Mouse (Mus musculus): ENCODE measurements around the gene Map3k9.

The Map3k9 gene

DNA sequence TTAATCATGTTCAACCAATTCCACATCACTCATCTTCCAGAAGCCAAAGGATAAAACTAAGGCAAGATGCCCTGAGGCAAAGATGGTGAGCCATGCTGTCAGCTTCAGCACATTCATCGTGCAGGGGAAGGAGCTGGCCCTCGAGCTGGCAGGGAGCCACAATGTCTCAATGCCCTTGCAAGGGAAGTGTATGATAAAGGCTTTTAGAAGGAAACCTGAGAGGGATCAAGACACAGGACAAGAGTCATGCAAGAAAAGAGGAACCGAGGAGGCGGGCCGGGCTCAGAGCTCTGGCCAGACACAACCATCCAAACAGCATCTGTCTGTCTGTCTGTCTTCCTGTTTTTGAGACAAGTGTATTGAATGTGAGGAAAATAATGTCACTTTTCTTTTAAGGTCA, 61.8 kb downstream of the Map3k9 start:
- peaks cover 2% of the 10 kb centered on the region; the same call in 1 of the 2 replicates for H3K27me3 ChIP-seq (ENCODE audit: insufficient read depth, low read length)
- H3K36me3 ChIP-seq (ENCODE audit: insufficient read depth, low read length) = peaks cover 27% of the 10 kb centered on the region
- TF ChIP-seq NANOG (IDR thresholded peaks at IDR 0.05; ENCODE audit: borderline replicate concordance, low read length) = no peak
- no peak for TF ChIP-seq POU5F1 (IDR thresholded peaks at IDR 0.05; ENCODE audit: borderline replicate concordance, low read length)
- TF ChIP-seq CTCF (conservative IDR thresholded peaks at IDR 0.05; ENCODE audit: low read length) = no peak
- H3K4me3 ChIP-seq (replicated peaks; ENCODE audit: low read length) = no peak overlapping the region
- peaks cover 18% of the 10 kb centered on the region for H3K4me1 ChIP-seq (replicated peaks; ENCODE audit: low read depth, low read length)
- no peaks in the 10 kb centered on the region for H3K9me3 ChIP-seq (ENCODE audit: low read length)

DNA sequence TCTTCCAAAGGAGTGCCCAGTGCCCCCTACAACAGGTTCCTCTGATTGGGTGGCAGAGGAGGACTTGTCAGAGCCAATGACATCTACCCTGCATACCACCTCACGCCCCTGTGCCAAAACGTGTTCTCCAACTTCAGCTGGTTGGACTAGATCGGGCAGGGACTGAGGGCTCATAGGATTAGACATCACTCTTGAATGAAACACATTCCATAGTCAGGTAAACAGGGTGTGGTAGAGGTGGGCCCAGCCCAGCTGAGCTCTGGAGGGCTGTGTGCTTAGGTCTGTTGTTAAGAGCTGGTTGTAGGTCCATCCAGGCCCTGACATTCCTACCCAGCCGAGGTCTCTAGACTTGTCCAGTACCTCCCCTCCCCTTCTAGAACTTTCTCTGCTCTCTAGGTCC, 68.4 kb downstream of the Map3k9 start:
- TF ChIP-seq CTCF (conservative IDR thresholded peaks at IDR 0.05; ENCODE audit: low read length) (no peak), POU5F1 (IDR thresholded peaks at IDR 0.05; ENCODE audit: borderline replicate concordance, low read length) (no peak), NANOG (IDR thresholded peaks at IDR 0.05; ENCODE audit: borderline replicate concordance, low read length) (no peak)
- Histone ChIP-seq H3K4me1 (replicated peaks; ENCODE audit: low read depth, low read length) (peaks cover 31% of the 10 kb centered on the region), H3K4me3 (replicated peaks; ENCODE audit: low read length) (no peak overlapping the region), H3K36me3 (ENCODE audit: insufficient read depth, low read length) (no peaks in the 10 kb centered on the region), H3K27me3 (ENCODE audit: insufficient read depth, low read length) (peaks cover 8% of the 10 kb centered on the region; the same call in 1 of the 2 replicates), H3K9me3 (ENCODE audit: low read length) (no peaks in the 10 kb centered on the region)

DNA sequence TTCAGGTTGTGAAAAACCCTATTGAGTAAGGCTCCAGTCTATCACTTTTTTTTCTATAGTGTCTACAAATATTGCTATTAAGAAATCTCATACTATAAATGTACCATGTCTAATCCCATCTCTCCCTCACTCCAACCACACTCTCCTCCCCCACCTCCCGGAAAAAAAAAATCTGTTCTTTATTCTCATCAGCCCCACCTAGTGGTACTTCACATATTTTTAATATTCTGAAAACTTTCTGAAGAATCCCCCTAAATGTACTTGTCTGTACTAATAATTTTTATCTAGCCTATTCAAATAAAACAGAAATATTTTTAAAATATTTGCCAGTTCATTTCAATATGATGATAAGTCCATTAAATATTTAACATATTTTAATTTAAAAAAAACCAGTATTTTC, 78.1 kb downstream of the Map3k9 start:
- no peaks in the 10 kb centered on the region for H3K36me3 ChIP-seq (ENCODE audit: insufficient read depth, low read length)
- H3K4me3 ChIP-seq (replicated peaks; ENCODE audit: low read length) = no peak overlapping the region
- H3K9me3 ChIP-seq (ENCODE audit: low read length) = no peaks in the 10 kb centered on the region
- H3K27me3 ChIP-seq (ENCODE audit: insufficient read depth, low read length) = 0 out of 2 replicates have a peak, but pooled peaks cover 3% of the 10 kb centered on the region
- peaks cover 4% of the 10 kb centered on the region; the same call in 1 of the 2 replicates for H3K4me1 ChIP-seq (replicated peaks; ENCODE audit: low read depth, low read length)
- TF ChIP-seq POU5F1 (IDR thresholded peaks at IDR 0.05; ENCODE audit: borderline replicate concordance, low read length) (no peak), CTCF (conservative IDR thresholded peaks at IDR 0.05; ENCODE audit: low read length) (0 out of 2 replicates have a peak, but pooled peaks have one; percentile 26)

DNA sequence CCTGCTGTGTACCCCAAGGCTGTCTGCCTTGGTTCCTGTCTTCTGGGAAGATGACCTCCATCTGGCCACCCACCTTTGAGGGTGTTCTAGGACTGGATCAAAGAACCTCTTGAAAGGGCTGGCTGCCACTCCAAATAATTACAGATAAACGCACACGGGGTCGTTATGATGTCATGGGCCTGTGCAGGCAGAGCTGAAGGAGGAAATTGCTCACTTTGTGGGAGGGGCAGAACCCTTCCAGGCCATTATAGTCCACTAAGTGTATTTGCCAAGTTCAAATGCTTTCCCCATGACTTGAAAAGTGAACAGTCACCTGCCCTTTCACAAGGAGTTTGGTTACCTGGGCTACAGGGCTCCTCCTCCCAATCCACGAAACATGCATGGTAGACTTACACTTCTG, 83.0 kb downstream of the Map3k9 start:
- H3K36me3 ChIP-seq (ENCODE audit: insufficient read depth, low read length) = no peaks in the 10 kb centered on the region
- H3K9me3 ChIP-seq (ENCODE audit: low read length) = no peaks in the 10 kb centered on the region
- TF ChIP-seq NANOG (IDR thresholded peaks at IDR 0.05; ENCODE audit: borderline replicate concordance, low read length) (no peak), CTCF (conservative IDR thresholded peaks at IDR 0.05; ENCODE audit: low read length) (no peak), POU5F1 (IDR thresholded peaks at IDR 0.05; ENCODE audit: borderline replicate concordance, low read length) (no peak)
- H3K27me3 ChIP-seq (ENCODE audit: insufficient read depth, low read length) = 0 out of 2 replicates have a peak, but pooled peaks cover 3% of the 10 kb centered on the region
- peaks cover 6% of the 10 kb centered on the region; the same call in 1 of the 2 replicates for H3K4me1 ChIP-seq (replicated peaks; ENCODE audit: low read depth, low read length)
- H3K4me3 ChIP-seq (replicated peaks; ENCODE audit: low read length) = no peak overlapping the region

GRCm38 (mm10) chr12:81691177-81691730, 89.7 kb downstream of the Map3k9 start:
- Histone ChIP-seq H3K27me3 (ENCODE audit: insufficient read depth, low read length) (peaks cover 17% of the 10 kb centered on the region), H3K4me1 (replicated peaks; ENCODE audit: low read depth, low read length) (peaks cover 32% of the 10 kb centered on the region), H3K4me3 (replicated peaks; ENCODE audit: low read length) (no peak overlapping the region), H3K36me3 (ENCODE audit: insufficient read depth, low read length) (no peaks in the 10 kb centered on the region), H3K9me3 (ENCODE audit: low read length) (no peaks in the 10 kb centered on the region)
- TF ChIP-seq CTCF (conservative IDR thresholded peaks at IDR 0.05; ENCODE audit: low read length) (no peak), NANOG (IDR thresholded peaks at IDR 0.05; ENCODE audit: borderline replicate concordance, low read length) (no peak), POU5F1 (IDR thresholded peaks at IDR 0.05; ENCODE audit: borderline replicate concordance, low read length) (no peak)

GRCm38 (mm10) chr12:81690751-81691150, 90.2 kb downstream of the Map3k9 start:
- H3K4me1 ChIP-seq (replicated peaks; ENCODE audit: low read depth, low read length) = peaks cover 37% of the 10 kb centered on the region
- TF ChIP-seq CTCF (conservative IDR thresholded peaks at IDR 0.05; ENCODE audit: low read length) = no peak
- no peak for TF ChIP-seq POU5F1 (IDR thresholded peaks at IDR 0.05; ENCODE audit: borderline replicate concordance, low read length)
- no peak for TF ChIP-seq NANOG (IDR thresholded peaks at IDR 0.05; ENCODE audit: borderline replicate concordance, low read length)
- peaks cover 17% of the 10 kb centered on the region for H3K27me3 ChIP-seq (ENCODE audit: insufficient read depth, low read length)
- no peaks in the 10 kb centered on the region for H3K9me3 ChIP-seq (ENCODE audit: low read length)
- no peaks in the 10 kb centered on the region for H3K36me3 ChIP-seq (ENCODE audit: insufficient read depth, low read length)
- H3K4me3 ChIP-seq (replicated peaks; ENCODE audit: low read length) = no peak overlapping the region

DNA sequence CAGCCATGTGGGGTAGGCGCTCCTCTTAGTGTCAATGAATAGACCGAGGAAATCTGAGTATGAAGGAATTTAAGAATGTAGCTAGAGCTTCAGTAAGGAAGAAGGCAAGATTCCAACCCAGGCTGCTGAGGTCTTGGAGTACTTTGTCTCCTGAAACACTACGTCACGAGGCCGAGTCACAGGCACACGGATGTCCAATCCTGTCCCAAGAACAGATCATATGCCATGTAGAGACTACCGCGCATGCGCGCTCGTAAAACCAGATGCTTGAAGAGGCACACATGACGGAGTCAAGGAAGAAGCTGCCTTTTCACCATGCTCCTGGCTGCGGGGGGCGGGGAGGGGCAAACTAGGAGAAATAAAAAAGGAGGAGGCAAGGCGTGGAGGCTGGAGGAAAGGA, 90.9 kb downstream of the Map3k9 start:
- TF ChIP-seq CTCF (conservative IDR thresholded peaks at IDR 0.05; ENCODE audit: low read length) (no peak), POU5F1 (IDR thresholded peaks at IDR 0.05; ENCODE audit: borderline replicate concordance, low read length) (no peak), NANOG (IDR thresholded peaks at IDR 0.05; ENCODE audit: borderline replicate concordance, low read length) (no peak)
- Histone ChIP-seq H3K9me3 (ENCODE audit: low read length) (no peaks in the 10 kb centered on the region), H3K27me3 (ENCODE audit: insufficient read depth, low read length) (peaks cover 17% of the 10 kb centered on the region), H3K4me3 (replicated peaks; ENCODE audit: low read length) (no peak overlapping the region), H3K36me3 (ENCODE audit: insufficient read depth, low read length) (no peaks in the 10 kb centered on the region), H3K4me1 (replicated peaks; ENCODE audit: low read depth, low read length) (peaks cover 43% of the 10 kb centered on the region)

GRCm38 (mm10) chr12:81689505-81690056, 91.4 kb downstream of the Map3k9 start:
- Histone ChIP-seq H3K27me3 (ENCODE audit: insufficient read depth, low read length) (peaks cover 17% of the 10 kb centered on the region), H3K9me3 (ENCODE audit: low read length) (no peaks in the 10 kb centered on the region), H3K36me3 (ENCODE audit: insufficient read depth, low read length) (no peaks in the 10 kb centered on the region), H3K4me3 (replicated peaks; ENCODE audit: low read length) (no peak overlapping the region), H3K4me1 (replicated peaks; ENCODE audit: low read depth, low read length) (peaks cover 49% of the 10 kb centered on the region)
- no peak for TF ChIP-seq NANOG (IDR thresholded peaks at IDR 0.05; ENCODE audit: borderline replicate concordance, low read length)
- peak; percentile 16; the same call in 1 of the 2 replicates for TF ChIP-seq CTCF (conservative IDR thresholded peaks at IDR 0.05; ENCODE audit: low read length)
- TF ChIP-seq POU5F1 (IDR thresholded peaks at IDR 0.05; ENCODE audit: borderline replicate concordance, low read length) = no peak

Data from E14TG2a.4 (cell line).